Mouse (Mus musculus): ENCODE measurements around the gene Col27a1.

Col27a1 gene

DNA sequence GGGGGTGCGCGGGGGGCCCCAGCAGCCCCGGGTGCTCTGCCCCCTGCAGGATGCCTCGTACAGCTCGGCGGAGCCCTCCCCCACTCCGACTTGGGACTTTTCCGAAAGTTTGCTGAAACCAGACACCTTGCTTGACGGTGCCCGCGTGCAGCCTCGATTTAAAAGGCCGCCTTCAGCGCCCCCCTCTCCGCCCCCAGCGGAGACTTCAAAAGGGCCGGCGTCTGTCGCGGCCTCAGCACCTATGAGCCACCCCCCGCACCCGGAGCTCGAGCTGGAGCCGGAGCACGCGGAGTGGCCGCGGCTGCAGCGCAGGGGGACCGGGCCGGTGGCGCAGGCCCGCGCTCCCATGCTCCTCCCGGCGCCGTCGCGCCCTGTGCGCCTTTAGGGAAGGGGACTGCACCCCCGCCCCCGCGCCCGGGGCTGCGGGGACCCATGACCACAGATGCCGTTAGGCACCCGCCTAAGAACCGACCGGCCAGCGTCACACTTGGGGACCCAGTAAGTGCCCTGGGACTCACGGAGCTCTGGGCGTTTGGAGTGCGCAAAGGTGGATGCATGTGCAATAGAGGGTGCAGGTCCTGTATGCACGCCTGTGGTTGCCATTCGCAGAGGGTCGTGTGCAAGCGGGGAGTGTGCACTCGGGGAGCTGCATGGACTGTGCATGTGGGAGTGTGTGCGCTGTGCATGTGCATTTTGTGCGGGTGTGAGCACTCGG is at the start of gene Col27a1:
Gene Col27a1, plus strand, starts transcription at position 98 of the 715 bp plus-strand sequence.
- DNase-seq, result no peak

DNA sequence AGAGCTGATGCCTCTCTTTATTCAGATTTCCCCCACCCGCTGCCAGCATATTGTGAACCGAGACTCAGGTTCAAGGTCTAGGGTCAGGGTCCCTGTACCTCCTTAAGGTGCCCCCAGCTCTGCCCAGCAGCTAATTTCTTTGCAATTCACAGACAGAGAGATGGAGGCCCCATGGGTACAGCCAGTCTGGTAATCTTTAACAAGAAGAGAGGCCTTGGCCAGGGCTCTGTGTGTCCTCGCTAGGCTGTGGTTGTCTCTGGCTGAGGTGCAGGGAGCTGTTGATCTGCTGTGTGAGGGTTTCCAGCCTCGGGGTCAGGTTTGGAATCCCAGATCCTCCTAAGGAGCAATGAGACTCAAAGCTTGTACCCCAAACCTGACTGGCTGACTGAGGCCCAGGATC is 48.2 kb upstream of the Col27a1 start:
- DNase-seq, result no peak

DNA sequence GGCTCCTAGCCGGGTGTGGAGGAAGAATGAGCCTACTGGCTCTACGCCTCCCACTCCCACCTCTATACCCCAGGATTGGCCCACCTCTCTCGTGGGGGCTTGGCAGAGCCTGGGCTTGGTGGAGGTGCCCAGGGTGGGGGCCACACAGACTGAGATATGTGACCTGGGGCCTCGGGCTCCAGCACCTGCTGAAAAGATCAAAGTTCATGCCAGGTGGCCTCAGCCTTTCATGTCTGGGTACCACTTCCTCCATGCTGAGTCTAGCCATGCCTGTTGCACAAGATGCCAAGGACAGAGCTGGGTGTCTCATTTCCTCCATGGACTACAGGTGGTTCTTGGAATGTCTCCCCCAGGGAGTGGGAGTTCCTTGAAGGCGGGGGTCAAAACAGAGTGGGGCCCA is 47.5 kb upstream of the Col27a1 start:
- DNase-seq, result no peak

DNA sequence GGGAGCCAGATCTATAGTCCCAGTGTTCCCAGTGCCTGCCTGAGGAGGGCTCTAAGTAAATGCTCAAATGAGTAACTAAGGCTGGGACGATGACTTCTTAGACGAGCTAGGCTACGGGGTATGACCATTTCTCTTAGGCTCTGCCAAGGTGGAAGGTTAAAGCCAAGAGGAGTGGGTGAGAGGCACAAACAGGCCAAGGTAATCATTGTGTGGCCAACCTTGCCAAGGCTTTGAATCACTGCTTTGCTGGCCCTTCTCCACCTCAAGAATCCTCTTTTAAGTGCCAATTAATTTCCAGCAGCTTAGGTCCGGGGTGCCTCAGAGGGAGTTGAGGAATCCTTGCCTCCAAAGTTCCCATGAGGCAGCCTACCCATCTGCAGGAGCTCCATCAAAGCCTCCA is 43.7 kb upstream of the Col27a1 start:
- DNase-seq, result no peak

DNA sequence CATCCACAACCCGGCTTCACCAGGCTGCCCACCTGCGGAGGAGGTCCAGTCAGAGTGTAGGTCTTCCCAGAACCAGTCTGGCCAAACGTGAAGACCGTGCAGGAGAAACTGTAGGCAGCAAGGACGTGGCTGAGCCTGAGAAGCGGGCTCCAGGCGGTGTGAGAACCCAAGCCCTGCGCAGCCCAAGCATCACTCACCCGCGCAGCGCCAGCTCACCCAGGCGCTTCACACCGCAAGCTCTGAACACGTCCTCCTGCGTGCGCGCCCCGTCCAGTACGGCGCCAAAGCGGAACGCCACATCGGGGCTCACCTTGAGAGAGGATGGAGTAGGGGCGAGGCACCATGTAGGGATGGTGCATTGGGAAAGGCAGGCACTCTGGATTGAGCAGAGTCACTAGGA is 42.7 kb upstream of the Col27a1 start:
- no peak for DNase-seq

DNA sequence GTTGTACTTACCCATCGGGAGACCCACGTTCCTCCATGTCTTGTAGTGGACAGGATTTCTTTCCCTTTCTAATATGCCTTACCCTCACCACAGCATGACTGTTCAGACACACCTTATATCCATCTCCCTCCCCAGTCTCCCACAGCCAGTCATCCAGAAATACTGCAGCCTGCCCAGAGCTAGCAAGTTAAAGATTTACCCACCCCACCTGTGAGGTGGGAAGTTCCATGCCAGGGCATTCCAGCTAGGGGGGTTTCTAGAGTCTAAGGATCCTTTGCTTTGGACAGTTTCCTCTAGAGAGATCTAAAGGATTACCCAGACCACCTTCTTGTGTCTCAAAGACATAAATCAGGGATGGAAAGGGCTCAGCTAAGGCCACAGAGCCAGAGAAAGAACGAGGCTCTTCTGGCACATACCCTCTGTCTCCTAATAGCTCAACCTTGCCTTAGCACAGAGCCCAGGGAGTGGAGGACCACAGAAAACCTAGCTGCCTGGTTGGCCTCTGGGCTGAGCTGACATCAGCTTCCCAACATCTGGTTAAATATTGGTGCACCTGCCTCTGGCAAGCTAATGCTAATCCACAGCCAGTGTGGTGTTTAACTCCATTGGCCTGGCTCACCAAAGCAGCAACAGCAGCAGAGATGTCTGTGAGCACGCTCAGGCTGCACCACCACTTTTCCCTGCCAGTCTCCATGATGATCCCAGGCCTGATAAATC is 41.7 kb upstream of the Col27a1 start, which contains the start of gene Kif12:
Gene Kif12, minus strand, starts transcription at position 163 of the 717 bp plus-strand sequence.
- DNase-seq, result no peak

DNA sequence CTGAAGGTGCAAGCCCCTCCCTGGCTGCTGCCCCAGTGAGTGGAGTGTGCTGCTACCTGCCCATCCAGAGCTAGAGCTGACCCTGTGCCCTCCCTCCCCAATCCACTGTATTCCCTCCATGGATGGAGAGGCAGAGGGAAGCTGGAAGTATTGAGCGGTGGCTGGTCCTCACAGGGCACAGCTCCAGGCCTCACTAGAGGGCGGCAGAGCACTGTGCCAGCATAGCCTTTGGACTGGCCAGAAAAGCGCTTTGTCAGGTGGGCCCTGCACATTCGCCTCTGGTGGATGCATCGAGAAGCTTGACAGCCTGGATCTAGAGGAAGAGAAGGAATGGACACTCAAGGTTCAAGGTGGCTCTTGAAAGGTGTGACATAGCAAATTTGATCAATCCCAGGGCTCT is 32.2 kb upstream of the Col27a1 start:
- DNase-seq, result peak; percentile 45

DNA sequence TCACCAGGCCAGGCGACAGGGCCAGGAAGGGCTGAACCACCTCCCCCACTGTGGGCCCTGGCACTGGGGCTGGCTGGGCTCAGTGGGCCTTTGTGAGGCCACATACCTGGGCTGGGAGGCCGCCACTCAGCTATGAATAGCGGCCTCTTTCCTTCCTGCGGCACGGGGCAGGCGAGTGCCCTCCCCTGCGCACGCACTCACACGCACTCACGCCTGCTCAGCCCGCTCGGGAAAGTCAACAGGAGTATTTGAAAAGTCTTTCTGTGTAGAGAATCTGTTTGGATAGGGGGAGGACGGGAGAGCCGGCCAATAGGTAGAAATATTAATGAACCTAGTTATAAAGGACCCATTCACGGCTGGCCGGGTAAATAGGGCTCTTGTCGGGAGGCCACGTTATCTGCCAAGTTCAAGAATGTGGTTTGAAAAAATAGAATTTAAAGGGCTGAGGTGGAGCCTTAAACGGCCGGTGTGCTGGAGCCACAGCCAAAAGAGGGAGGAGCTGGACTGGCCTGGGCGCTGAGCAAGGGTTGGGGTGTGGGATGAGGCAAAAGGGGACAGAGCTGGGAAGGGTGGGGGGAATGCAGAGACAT is 27.4 kb upstream of the Col27a1 start:
- no peak for DNase-seq

DNA sequence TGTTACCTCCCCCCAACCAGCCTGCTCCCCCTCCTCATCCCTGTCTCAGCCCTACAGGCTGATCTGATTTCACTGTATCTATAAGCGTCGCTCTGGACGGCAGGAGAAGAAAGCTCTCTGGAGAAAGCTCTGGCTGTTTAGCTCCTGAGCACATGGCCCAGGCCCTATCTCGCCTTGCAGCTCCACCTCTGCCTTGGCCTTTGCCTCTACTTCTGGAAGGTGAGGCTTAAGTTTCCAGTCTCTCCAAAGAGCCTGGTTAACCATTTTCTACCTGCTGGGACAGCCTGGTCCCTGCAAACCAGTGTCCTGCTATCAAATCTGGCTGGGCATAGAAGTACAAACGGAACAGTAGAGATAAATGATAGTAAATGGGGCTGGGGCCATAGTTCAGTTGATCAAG is 22.2 kb upstream of the Col27a1 start:
- DNase-seq, result no peak

DNA sequence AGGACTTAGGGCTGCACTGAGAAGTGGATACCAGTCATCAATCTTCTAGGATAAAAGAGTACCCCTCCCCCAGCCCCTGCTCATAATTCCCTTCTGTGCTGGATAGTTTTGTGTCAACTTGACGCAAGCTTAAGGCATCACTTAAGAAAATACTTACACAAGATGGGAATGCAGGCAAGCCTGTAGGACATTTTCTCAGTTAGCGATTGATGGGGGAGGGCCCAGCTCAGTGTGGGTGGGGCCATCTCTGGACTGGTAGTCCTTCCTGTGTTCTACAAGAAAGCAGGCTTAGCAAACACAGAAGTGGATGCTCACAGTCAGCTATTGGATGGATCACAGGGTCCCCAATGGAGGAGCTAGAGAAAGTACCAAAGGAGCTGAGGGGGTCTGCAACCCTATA is 19.4 kb upstream of the Col27a1 start:
- DNase-seq, result no peak

DNA sequence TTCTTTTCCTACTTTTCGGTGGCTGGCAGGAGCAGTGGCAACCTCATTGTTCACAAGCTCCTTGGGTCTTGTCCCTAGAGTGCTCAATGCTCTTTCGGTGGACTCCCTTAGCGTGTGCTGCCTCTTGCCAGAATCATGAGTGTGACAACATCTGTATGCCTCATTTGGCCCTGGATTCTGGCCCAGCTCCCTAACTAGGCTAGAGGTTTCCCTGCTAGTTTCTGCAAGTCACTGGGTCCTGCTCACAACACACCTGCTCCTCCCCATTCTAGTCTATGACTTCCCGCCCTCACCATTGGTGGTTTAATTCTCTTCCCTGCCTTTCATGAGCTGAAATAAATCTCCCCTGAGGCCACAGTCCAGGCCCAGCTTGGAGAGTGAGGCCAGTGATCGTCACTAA is 14.4 kb upstream of the Col27a1 start:
- DNase-seq, result no peak

DNA sequence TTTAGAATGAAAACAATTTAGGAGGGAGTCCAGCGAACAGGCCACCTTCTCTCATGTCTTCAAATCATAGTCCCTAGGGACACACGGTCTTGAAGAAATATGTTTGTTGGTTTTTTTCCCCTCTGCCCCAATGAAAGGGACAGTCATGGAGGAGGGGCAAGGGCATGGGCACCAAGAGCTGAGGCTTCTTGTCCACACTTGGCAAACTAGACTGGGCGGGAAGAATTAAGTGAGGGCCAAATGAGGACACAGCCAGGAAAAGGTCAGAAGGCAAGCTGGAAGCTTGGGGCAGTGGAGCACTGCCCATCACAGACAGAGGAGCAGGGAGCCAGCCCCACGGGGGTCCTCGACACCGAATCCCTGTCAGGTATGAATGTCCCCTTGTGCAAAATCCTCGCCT is 9.9 kb upstream of the Col27a1 start:
- DNase-seq, result no peak

DNA sequence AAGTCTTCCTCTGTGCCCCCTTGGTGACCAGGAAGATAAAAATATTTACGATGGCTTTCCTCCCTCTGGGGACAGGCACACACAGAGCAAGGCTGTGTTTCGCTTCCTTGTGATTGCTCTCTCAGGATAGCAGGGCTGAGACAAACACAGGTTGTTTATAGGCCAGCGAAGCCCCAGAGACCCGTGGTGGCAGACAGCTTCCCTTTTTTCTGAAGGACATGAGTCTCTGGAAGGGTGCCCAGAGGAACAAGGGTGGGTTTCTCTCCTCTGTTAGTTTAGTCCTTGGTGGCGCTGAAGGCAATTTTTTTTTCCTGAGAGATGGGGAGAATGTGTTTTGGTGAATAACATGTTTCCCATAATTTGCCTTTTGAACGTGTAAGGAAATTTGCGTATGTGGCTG is 8.2 kb upstream of the Col27a1 start:
- DNase-seq, result no peak

DNA sequence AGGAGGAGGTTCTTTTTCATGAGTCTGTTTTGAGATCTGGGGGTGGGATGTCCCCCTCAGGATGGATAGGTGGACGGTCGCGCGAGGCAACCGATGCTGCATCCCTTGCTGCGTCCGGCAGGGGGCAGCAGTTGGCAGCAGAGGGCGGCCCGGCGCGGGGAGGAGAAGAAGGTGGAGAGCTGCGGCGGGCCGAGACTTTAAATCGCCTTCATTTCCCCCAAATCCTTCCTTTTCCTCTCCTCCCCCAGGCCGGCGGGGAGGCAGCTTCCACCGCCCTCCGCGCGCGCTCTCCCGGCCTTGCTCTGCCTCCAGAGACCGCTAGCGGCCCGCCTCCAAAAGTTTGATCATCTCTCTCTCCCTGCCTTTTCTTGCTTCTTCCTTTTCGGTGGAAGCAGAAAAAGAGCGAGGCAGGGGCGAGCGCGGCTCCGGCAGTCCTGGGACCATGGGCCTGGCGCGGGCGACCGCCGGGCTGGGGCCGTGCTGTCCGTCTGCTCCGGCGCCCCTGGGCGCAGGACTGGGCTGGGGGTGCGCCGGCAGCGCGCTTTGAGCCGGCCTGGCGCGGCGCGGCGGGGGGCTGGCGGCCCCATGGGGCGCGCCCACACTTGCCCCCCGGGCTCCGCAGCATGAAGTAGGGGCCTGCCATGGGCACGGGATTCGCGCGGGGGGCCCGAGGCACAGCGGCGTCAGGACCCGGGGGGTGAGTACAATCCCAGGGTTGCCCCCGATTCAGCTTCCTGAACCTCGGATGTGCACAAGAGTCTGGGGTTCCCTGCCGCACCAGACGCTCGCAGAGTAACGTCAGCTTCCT is 1.6 kb downstream of the Col27a1 start:
- peak; percentile 82 for DNase-seq

DNA sequence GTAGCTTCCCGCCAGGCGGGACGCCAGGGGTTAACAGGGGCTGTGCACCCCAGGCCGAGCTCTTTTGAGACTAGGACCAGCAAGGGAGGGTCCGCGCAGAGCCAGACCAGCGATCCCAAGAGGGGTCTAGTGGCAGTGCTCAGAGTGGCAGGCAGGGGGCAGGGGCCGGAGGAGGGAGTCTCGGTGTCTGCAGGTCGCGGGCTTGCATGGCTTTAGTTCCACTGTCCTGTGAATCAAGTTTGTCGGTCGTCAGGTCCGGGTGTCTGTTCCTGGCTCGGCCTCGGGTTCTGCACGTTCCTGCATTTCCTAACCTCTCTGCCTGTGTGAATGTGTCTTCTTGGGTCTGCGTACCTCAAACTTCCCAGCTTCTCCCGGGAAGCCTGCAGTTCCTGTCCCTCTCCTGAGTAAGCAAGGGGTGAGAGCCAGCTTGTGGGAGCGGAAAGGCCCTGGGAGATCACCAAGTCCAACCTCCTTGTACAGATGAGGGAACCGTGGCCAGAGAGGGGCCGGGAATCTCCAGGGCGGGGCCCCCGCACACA is 2.3 kb downstream of the Col27a1 start:
- no peak for DNase-seq

DNA sequence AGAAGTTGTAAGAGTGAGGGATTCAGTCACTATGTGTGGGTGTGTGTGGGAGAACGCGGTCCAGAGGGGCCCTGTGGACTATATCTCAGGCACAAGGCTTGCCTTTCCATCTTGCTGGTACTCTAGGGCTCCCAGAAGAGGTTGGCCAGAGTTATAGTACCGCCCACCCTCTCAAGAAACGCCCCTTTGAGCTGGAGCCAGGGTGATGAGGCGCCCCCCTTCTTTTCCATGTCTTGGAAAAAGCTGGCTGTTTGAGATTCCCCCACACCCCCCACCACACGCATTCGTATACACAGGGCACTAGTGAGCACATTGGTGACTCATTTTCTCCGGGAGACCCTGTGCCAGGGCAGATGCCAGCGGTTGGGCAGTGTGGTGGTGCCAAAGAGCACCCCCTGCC is 2.8 kb downstream of the Col27a1 start:
- no peak for DNase-seq

DNA sequence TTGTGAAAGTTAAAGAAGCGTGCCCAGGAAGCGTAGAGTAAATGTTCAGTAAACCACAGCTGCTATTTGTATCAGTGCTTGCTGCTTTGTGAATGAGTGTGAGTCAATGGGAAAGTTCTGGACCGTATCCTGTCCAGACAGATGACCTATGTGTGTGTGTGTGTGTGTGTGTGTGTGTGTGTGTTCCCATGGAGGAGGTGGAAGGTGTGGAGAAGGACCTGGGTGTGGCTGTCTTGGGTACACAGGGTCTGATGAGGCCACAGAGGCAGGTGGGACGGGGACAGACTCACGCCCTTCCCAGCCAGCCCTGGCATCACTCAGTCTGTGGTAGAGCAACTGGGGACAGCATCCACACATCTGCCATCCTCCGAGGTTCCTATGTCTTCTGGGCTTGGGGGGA is 3.7 kb downstream of the Col27a1 start:
- no peak for DNase-seq

DNA sequence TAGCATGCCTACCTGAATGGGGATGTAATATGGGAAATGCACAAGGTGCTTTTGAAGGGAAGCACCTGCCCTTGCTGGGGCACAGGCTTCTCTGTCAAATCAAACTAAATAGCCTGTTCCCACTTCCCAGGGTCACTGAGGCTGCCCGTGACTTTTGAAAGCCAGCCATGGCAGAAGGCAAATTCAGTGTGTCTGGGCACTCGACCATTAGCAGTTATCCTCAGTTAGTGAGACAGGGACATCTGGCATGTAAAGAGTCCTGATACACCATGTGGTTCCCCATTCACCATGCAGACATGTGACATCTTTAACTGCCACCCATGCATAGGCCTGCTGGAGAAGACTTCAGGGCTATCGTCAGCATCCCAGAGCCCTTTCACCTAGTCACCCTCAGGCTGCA is 5.3 kb downstream of the Col27a1 start:
- no peak for DNase-seq

DNA sequence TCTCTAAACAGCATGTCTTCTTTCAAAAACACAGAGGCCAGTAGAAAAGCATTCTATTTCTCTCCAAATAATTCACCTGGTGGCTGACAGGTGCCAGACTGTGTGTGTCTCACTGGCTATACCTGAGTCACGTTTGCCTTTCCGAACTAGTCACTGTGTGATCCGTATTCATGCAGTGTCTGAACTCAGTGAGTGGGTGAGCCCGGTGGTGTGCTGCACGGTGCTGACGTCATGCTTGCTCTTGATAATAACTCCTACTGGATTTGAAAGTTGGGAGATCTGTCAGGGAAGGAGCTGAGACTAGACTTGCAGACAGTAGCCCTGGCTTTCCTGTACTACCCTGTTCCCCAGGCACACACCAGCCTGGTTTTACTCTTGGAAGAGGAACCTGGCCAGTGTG is 5.8 kb downstream of the Col27a1 start:
- no peak for DNase-seq

DNA sequence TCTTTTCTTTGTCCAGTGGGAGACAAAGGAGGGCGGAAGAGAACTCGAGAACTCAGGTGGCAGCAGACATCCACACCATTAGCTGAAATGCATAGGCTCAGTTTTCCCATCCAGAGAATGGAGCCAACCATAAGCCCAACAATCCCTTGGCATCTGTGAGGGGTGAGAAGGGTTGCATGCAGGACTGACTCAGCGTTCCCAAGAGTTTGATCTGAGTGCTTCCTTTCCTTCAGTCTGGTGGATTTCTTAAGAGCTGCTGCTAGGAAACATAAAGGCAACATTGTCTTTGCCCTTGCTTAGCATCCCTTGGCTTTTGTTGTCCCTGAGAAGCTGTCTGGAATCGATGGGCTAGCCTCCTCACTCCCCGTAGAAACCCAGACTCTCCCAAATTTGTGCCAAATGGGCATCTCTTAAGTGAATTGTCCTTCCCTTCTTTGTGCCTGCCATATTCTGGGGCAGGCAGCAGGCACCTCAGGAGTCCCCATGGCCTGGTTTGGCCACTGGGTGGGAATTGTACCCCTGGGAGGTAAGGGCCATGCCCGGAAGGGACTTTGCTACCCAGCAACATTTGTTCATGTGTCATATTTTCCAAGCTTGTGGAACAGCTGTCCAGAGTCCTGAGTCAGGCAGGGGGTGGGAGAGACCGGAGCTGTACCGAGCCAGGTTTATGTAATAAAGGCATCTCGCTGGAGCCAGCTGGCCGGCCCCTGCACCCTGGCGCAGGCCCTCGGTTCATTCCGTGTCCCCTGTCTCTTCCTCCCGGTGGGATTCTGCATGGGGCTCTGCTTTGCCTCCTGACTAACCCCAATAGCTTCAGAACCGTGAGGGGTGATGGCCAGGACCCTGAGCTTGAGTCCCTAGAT is 7.5 kb downstream of the Col27a1 start:
- no peak for DNase-seq

DNA sequence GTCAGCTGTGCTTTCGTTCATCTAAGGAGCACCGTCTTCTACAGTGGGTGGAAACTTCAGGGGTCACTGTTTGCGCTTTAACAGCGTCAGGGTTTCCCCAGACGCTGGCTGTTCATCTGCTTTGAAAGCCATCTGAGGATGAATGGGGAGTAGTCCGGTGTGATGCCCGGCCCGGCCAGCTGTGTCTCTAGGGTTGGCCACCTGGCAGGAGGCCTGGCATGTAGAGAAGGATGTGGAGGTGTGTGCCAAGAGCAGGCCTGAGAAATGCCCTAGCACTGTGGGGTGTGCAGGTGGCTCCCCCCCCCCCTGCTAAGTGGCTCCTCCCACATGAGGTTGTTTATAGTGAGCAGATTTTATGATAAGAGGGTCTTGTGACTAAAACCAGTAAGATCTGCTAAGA is 8.4 kb downstream of the Col27a1 start:
- no peak for DNase-seq

DNA sequence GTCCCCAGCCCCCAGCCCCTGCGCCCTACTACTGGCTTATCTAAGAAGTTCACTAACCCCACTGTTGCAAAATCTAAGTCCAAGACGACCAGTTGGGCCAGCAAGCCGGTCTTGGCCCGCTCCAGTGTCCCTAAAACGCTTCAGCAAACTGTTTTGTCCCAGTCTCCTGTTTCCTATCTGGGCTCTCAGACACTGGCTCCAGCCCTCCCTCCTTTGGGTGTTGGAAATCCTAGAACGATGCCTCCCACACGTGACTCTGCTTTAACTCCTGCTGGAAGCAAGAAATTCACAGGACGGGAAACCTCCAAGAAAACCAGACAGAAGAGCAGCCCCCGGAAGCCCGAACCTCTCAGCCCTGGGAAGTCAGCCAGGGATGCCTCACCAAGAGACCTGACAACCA is 11.6 kb downstream of the Col27a1 start:
- DNase-seq, result no peak
